Mouse (Mus musculus) testis, adult 2 months (tissue): ENCODE data around the gene Nbea. TPM values are rescaled to one million over a fixed set of nuclear protein-coding genes. Genes with fewer than 3 reads are reported as not detected.

Experiments used
- H3K27ac ChIP-seq: fragments of 200-500 bp; 2 replicates; pipeline ENCODE4 v1.5.1; 2012; ENCODE audit warnings: low read depth, low read length; ENCODE audit not compliant: control insufficient read depth, insufficient read depth
- H3K27me3 ChIP-seq: fragments of 200-500 bp; 2 replicates; pipeline ENCODE4 v1.6.1; 2012; ENCODE audit warnings: mild to moderate bottlenecking, low read length, moderate library complexity; ENCODE audit not compliant: control insufficient read depth, insufficient read depth
- H3K36me3 ChIP-seq: fragments of 200-500 bp; 2 replicates; pipeline ENCODE4 v1.6.1; 2012; ENCODE audit warnings: mild to moderate bottlenecking, low read length; ENCODE audit not compliant: control insufficient read depth, insufficient read depth
- H3K4me1 ChIP-seq: fragments of 200-500 bp; 2 replicates; pipeline ENCODE4 v1.6.1; 2012; ENCODE audit warnings: low read length; ENCODE audit not compliant: control insufficient read depth, insufficient read depth
- H3K4me3 ChIP-seq: fragments of 200-500 bp; 2 replicates; pipeline ENCODE4 v1.5.1; 2012; ENCODE audit warnings: low read depth, mild to moderate bottlenecking, low read length, moderate library complexity, mixed read lengths; ENCODE audit not compliant: control insufficient read depth
- CTCF ChIP-seq: fragments of 200-500 bp; IDR thresholded peaks from 2 replicates; pipeline ENCODE4 v1.5.1; 2012; ENCODE audit warnings: low read depth, mild to moderate bottlenecking, inconsistent platforms, low read length, moderate library complexity; ENCODE audit not compliant: control insufficient read depth, insufficient read depth, insufficient replicate concordance
- POLR2A ChIP-seq: fragments of 200-500 bp; IDR thresholded peaks from 2 replicates; pipeline ENCODE4 v1.6.1; 2012; ENCODE audit warnings: low read depth, mild to moderate bottlenecking, inconsistent platforms, low read length, moderate library complexity; ENCODE audit not compliant: control insufficient read depth
- polyA plus RNA-seq: library from polyadenylated mRNA; depleted of rRNA; stranded (reverse); fragments of >200 nt; gene quantifications from 2 replicates; pipeline ENCODE4 v1.2.3, GENCODE M21; 2012

Nbea gene
- polyA plus RNA-seq, 1 experiment: 7.9 TPM

- TF ChIP-seq CTCF (no peak), POLR2A (no peak)
- H3K4me3 ChIP-seq: no peak overlapping the region
- H3K36me3 ChIP-seq: no peaks in the 10 kb centered on the region
- no peaks in the 10 kb centered on the region for H3K27me3 ChIP-seq
- H3K4me1 ChIP-seq: no peaks in the 10 kb centered on the region
- no peak overlapping the region for H3K27ac ChIP-seq
Observed at GRCm38 (mm10) chr3:56067849-56068248, 115.7 kb downstream of the Nbea start.

GRCm38 (mm10) chr3:56066360-56067040 lies 117.0 kb downstream of the Nbea start:
- TF ChIP-seq POLR2A: no peak
- TF ChIP-seq CTCF: no peak
- Histone ChIP-seq H3K27me3 (no peaks in the 10 kb centered on the region), H3K36me3 (no peaks in the 10 kb centered on the region), H3K4me3 (no peak overlapping the region), H3K4me1 (no peaks in the 10 kb centered on the region), H3K27ac (no peak overlapping the region)

GRCm38 (mm10) chr3:56065234-56065633 lies 118.3 kb downstream of the Nbea start:
- no peak for TF ChIP-seq POLR2A
- no peak for TF ChIP-seq CTCF
- H3K4me1 ChIP-seq: no peaks in the 10 kb centered on the region
- H3K36me3 ChIP-seq: no peaks in the 10 kb centered on the region
- no peak overlapping the region for H3K4me3 ChIP-seq
- H3K27ac ChIP-seq: no peak overlapping the region
- H3K27me3 ChIP-seq: no peaks in the 10 kb centered on the region

- H3K27me3 ChIP-seq: no peaks in the 10 kb centered on the region
- no peak overlapping the region for H3K4me3 ChIP-seq
- TF ChIP-seq CTCF (no peak), POLR2A (no peak)
- H3K36me3 ChIP-seq: no peaks in the 10 kb centered on the region; the same call in 1 of the 2 replicates
- H3K27ac ChIP-seq: no peak overlapping the region
- H3K4me1 ChIP-seq: no peaks in the 10 kb centered on the region
Observed at GRCm38 (mm10) chr3:56045659-56046336, 137.7 kb downstream of the Nbea start.

DNA sequence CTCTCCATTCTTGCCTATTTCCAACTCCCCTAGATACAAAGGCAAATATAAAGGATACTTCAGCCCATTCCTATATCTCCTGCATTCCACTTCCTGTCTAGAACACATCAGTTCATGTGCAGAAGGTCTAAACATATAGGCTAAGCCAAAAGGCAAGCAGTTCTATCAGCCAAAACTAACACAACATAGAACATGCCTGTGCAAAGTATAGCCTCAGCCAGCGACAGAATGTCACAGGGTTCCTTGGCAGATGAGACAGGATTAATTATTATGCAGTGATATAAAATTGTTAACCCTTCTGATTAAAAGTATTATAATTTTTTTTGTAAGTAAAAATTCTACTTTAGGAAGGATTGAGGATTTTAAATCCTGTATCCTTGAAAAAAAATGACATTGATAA lies 140.4 kb downstream of the Nbea start:
- H3K4me3 ChIP-seq: no peak overlapping the region
- no peak overlapping the region for H3K27ac ChIP-seq

GRCm38 (mm10) chr3:56039494-56039893 lies 144.0 kb downstream of the Nbea start:
- no peaks in the 10 kb centered on the region for H3K27me3 ChIP-seq
- no peaks in the 10 kb centered on the region for H3K4me1 ChIP-seq
- TF ChIP-seq CTCF (no peak), POLR2A (no peak)
- no peaks in the 10 kb centered on the region; the same call in 1 of the 2 replicates for H3K36me3 ChIP-seq
- H3K4me3 ChIP-seq: no peak overlapping the region
- H3K27ac ChIP-seq: no peak overlapping the region

More for the DNA sequence above, 140.4 kb downstream of the Nbea start:
- Histone ChIP-seq H3K27me3 (no peaks in the 10 kb centered on the region), H3K36me3 (no peaks in the 10 kb centered on the region; the same call in 1 of the 2 replicates), H3K4me1 (no peaks in the 10 kb centered on the region)
- TF ChIP-seq POLR2A: no peak
- TF ChIP-seq CTCF: no peak

GRCm38 (mm10) chr3:56034596-56034995 lies 148.9 kb downstream of the Nbea start:
- Histone ChIP-seq H3K27me3 (no peaks in the 10 kb centered on the region), H3K4me3 (no peak overlapping the region), H3K4me1 (no peaks in the 10 kb centered on the region), H3K27ac (no peak overlapping the region), H3K36me3 (no peaks in the 10 kb centered on the region; the same call in 1 of the 2 replicates)
- TF ChIP-seq CTCF: no peak
- TF ChIP-seq POLR2A: no peak
